Mouse (Mus musculus) bone marrow, adult 2 months (tissue): ENCODE measurements around the gene Scml4. TPM values are rescaled to one million over a fixed set of nuclear protein-coding genes. Genes with fewer than 3 reads are reported as not detected.

Source experiments
- H3K27ac ChIP-seq: fragments of 200-500 bp; 2 replicates; pipeline ENCODE4 v1.5.1; 2012; ENCODE audit warnings: low read depth, mild to moderate bottlenecking, control low read depth, inconsistent platforms, low read length; ENCODE audit not compliant: control insufficient read depth, poor library complexity, insufficient read depth
- H3K4me1 ChIP-seq: fragments of 200-500 bp; 2 replicates; pipeline ENCODE4 v1.6.1; 2011; ENCODE audit warnings: low read length; ENCODE audit not compliant: control insufficient read depth, insufficient read depth
- H3K4me3 ChIP-seq: fragments of 200-500 bp; replicated peaks from 2 replicates; pipeline ENCODE3; 2011; ENCODE audit warnings: mild to moderate bottlenecking, low read depth, low read length, control low read depth; ENCODE audit not compliant: control insufficient read depth
- CTCF ChIP-seq: fragments of 200-500 bp; IDR thresholded peaks from 2 replicates; pipeline ENCODE4 v1.5.1; 2011; ENCODE audit warnings: low read length, control low read depth; ENCODE audit not compliant: control insufficient read depth, insufficient read depth
- POLR2A ChIP-seq: fragments of 200-500 bp; IDR thresholded peaks from 2 replicates; pipeline ENCODE4 v1.6.1; 2011; ENCODE audit warnings: low read depth, mild to moderate bottlenecking, control low read depth, low read length, borderline replicate concordance; ENCODE audit not compliant: control insufficient read depth
- WGBS: fragments of 180-500 bp; shearing (Covaris S2); methylation state at CpG from one replicate; pipeline ENCODE4 v1.1.7; 2018; 5-methylcytosine and 5-hydroxymethylcytosine counted together
- polyA plus RNA-seq: library from polyadenylated mRNA; stranded (reverse); fragments of >200 nt; gene quantifications from 2 replicates; pipeline ENCODE4 v1.2.4, GENCODE M21; 2011; ENCODE audit warnings: low replicate concordance; ENCODE audit not compliant: missing spikeins, insufficient read depth, insufficient read length

Gene Scml4
- polyA plus RNA-seq, 1 experiment = 3.7 TPM

DNA sequence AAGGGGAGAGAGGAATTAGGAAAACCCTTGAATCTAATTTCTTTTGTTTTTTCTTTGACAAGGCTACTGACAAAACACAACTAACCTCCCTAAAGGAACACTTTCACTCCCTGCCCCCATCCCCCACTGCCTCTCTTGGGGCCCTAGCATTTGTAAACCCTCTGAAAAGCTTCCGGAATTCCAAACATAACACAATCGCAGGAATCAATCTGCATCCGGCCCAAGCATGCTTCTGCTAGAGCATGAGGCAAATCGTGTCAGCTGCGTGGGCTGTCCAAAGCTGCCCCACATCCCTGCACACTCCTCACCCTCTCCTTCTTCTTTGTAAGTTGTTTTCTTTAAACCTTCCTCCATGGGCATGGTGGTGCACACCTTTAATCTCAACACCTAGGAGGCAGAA, 4.9 kb upstream of the Scml4 start:
- no peak for TF ChIP-seq CTCF
- TF ChIP-seq POLR2A = no peak
- Histone ChIP-seq H3K27ac (no peak overlapping the region), H3K4me1 (peaks cover 2% of the 10 kb centered on the region; the same call in 1 of the 2 replicates), H3K4me3 (no peak overlapping the region)
- WGBS = 67% methylated on average over 5 of the region's 5 CpGs

DNA sequence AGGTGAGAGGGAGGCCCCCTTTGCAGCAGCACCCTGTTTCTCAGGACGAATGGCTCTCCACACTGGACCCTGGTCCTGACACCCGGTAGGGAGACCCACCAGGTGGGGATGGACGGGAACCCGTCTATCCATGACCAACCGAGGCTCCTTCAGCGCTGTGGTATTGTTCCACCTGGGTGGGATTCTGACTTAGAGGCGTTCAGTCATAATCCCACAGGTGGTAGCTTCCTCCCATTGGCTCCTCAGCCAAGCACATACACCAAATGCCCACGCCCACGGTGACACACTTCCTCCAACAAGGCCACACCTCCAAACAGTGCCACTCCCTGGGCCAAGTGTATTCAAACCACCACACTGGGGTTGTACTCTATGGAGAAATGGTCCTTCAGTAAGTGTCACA, 3.6 kb upstream of the Scml4 start:
- H3K27ac ChIP-seq = no peak overlapping the region
- TF ChIP-seq CTCF (no peak), POLR2A (no peak)
- peaks cover 2% of the 10 kb centered on the region; the same call in 1 of the 2 replicates for H3K4me1 ChIP-seq
- no peak overlapping the region for H3K4me3 ChIP-seq
- 88% methylated on average over 9 of the region's 9 CpGs for WGBS

DNA sequence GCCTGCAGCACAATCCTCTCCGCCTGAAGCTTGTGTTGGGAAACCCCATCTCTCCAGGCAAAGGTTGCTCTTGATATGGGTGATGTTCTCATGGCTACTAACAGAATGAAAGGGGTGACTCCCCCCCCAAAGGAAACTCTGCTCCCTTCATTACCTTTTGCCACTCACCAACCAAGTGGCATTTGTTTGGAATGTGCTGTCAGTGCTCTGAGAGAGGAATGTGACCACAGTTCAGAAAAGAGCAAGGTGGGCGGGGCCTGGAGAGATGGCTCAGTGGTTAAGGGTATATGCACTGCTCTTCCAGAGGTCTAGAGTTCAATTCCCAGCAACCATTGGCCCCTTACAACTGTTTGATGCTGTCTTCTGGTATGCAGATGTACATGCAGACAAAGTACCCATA, 3.1 kb upstream of the Scml4 start:
- Histone ChIP-seq H3K4me3 (no peak overlapping the region), H3K27ac (no peak overlapping the region), H3K4me1 (peaks cover 2% of the 10 kb centered on the region; the same call in 1 of the 2 replicates)
- no peak for TF ChIP-seq CTCF
- no peak for TF ChIP-seq POLR2A
- WGBS = 86% methylated on average over 2 of the region's 2 CpGs

DNA sequence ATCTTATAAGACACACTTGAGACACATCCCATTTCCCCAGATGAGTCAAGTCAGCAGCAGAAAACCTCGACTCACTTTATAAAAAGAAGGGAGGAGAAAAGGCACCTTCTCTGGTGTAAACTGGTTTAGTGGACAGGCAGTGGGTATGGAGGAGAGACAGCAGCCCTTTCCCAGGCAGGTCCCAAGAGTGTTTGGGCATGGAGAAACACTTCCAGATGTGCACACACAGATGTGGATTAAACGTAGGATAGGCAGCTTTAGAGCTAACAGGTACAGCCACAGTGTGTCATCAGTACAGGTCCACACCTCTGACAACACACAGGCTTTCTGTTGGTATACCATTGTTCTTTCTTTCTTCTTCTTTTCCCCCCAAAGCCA, 400 bp upstream of the Scml4 start:
- 27% methylated on average over 2 of the region's 2 CpGs for WGBS
- H3K27ac ChIP-seq = no peak overlapping the region
- H3K4me1 ChIP-seq = peaks cover 5% of the 10 kb centered on the region; the same call in 1 of the 2 replicates
- TF ChIP-seq CTCF (no peak), POLR2A (no peak)
- no peak overlapping the region for H3K4me3 ChIP-seq

DNA sequence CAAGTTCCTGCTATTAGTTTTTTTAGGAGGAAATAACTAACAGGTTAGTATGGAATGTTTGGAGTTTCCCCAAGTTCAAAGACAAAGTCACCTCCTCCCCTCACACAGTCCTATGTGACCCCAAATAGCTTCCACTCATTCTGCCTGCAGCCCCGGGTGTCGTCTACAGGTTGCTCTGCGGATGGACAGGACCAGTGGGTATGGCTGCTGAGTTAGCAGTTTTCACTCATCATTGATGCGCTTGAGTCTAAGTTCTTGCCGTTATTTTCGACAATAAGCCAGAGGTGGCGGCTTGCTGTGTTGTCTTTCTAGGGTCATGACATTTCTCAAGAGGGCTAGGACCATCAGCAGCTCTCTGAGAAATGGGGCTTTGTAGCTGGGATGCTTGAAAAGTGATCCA, 1.3 kb downstream of the Scml4 start:
- Histone ChIP-seq H3K27ac (0 out of 2 replicates have a peak overlapping the region, but pooled peaks have one; percentile 1), H3K4me1 (peaks cover 5% of the 10 kb centered on the region; the same call in 1 of the 2 replicates), H3K4me3 (peak overlapping the region; percentile 14)
- WGBS = 11% methylated on average over 7 of the region's 7 CpGs
- TF ChIP-seq CTCF = no peak
- no peak for TF ChIP-seq POLR2A

DNA sequence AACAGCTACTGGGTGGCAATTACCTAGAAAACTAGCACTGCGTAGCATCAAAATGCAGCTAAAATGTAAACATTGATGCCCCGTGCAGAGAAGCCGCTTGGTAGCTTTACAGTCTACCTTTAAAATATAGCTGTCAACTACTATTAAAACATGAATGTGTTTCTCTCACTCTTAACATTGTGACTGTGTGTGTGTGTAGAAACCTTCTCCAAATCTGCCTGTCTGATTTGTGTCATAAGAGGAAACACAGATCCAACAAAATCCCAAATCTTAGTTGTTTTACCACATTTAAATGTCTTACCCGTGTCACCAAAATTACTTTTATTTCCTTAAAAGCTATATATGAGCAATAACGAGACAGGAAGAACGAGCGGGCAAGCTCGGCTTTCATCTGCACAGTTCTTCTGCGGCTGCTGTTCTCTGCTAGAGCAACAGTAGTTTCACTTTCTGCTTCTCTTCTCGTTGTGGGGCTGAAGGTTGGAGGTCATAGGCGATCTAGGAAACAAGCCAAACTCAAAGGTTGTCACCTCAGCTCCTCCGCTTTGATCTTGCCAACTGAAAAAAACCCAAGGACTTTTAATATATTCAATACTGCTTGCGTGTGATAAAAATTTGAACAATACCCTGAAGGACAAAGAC, 2.1 kb downstream of the Scml4 start:
- Histone ChIP-seq H3K4me3 (peak overlapping the region; percentile 44), H3K4me1 (peaks cover 5% of the 10 kb centered on the region; the same call in 1 of the 2 replicates), H3K27ac (no peak overlapping the region; the same call in 1 of the 2 replicates)
- WGBS = 4% methylated on average over 13 of the region's 13 CpGs
- TF ChIP-seq POLR2A = no peak
- no peak for TF ChIP-seq CTCF

DNA sequence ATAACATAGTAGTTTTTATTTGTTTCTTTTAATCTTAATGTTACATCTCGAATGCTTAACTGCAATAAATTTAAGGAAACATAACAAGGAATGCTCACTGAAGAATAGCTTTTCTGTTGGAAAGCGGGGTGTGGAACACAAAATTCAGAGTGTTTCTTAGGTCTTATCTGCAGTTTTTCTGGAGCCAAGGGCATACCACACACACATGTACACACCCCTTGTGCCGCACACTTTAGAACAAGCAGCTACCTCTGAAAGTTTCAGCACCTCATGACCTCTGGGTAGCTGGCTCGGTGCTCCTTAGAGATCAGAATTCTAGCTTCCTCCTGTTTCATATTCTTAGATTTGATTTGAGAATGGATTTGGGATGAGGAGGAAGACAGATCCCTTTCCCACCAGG, 2.6 kb downstream of the Scml4 start:
- WGBS = 26% methylated on average over 4 of the region's 4 CpGs

DNA sequence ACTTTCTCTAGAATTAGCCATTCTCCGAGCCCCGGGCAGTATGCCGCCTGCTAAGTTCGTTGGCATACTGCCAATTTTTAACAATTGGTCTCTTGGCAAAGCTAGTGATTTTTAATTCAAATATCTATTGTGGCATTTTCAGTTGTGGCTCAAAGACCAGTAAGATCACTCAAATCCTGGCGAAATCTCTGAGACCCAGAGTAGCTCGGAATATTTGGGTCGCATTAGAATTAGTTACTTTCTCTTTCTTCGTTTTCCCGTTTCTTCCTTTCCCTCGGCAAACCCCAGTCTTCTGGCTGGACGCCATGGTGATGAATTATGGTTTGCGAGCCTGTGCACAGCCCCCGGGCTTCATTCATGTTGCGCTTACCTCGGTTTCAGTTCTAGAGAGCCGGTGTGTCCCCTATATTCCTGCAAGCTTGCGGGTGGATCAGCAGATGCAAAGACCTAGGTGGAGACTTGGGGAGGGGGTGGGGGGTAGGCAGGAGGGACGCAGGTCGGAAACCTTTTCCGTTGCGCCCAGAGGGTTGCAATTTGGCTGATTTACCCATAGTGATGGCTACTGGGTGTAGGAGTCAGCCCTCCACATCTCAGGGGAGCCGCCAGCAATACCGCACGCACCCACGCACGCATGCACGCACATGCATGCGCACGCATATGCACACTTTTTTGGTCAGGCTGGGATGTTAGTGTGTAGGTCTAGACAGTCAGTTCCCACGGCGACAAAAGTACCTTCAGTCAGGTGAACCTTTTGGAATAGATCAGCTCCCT, 3.6 kb downstream of the Scml4 start:
- H3K4me3 ChIP-seq = peak overlapping the region; percentile 42
- no peak for TF ChIP-seq CTCF
- TF ChIP-seq POLR2A = no peak
- WGBS = 23% methylated on average over 31 of the region's 31 CpGs
- peaks cover 5% of the 10 kb centered on the region; the same call in 1 of the 2 replicates for H3K4me1 ChIP-seq
- H3K27ac ChIP-seq = no peak overlapping the region

More for the DNA sequence above, 2.6 kb downstream of the Scml4 start:
- TF ChIP-seq POLR2A = no peak
- TF ChIP-seq CTCF = no peak
- H3K4me3 ChIP-seq = no peak overlapping the region
- peaks cover 5% of the 10 kb centered on the region; the same call in 1 of the 2 replicates for H3K4me1 ChIP-seq
- no peak overlapping the region for H3K27ac ChIP-seq
